Mouse (Mus musculus): Measurements from ENCODE around the gene Abcb5.
A peak's percentile ranks its signal among the peaks of the same experiment; 100 is the strongest.

Abcb5 gene

DNA sequence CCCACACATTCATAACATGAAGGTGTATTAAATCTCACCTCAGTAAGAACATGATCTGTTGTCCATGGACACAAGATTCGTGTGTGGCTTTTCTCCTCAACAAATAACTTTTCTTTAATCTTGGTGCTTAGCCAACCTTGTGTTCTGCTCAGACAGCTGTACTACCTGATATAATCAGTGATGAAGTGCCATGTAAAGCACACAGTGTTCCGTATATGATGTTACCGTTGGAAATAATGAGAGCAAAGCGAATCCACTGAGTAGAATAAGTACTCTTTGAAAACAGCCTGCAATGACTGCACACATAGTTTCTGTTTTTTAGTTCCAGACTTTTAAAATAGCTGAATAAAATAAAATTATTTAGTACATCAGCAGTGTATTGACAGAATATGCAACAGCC, at the start of gene Abcb5:
TSS of gene Abcb5 (minus strand) at position 101 of the 400 bp plus-strand sequence.
- no peak for DNase-seq (ENCODE audit: low read depth, low spot score)

- DNase-seq (ENCODE audit: low read depth, low spot score): no peak
Measured at GRCm38 (mm10) chr12:118999230-118999629, 33.0 kb upstream of the Abcb5 start.

DNA sequence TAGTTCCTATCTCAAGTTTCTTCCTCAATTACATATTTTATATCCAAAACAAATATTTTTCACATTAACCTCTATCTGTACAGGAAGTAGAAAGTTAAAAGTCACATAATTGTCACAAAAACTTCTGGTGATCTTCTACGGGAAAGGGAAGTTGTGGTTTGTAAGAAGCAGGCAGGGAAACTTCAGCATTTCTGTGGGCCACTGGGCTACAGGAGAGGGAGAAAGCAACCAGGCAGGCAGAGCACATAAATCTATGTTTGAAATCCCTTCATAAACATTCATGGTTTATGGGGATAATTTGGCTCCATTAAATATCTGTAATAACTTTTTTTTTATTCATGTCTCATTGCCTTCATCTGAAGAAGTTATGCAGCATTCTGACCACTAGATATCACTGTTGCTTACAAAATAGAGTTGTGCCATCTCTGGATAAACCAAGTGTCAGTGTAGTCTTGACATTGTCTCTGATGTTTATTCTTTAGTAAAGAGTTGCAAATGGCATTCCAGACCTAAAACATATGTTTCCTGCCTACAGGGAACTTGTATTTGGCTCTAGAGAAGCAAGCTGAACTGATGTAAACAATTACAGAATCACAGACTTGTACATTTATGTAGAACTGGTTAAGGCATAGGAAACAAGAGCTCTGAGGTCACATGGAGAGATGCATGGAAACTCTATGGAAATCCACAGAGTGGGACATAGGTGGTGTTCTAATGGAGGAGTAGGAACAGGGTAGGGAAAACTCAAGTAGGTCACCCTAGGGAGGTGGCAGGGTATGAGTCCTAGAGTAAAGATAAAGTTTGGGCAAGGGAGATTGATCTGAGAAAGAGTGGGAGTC, 28.3 kb upstream of the Abcb5 start:
- DNase-seq (ENCODE audit: low read depth, low spot score): no peak

DNA sequence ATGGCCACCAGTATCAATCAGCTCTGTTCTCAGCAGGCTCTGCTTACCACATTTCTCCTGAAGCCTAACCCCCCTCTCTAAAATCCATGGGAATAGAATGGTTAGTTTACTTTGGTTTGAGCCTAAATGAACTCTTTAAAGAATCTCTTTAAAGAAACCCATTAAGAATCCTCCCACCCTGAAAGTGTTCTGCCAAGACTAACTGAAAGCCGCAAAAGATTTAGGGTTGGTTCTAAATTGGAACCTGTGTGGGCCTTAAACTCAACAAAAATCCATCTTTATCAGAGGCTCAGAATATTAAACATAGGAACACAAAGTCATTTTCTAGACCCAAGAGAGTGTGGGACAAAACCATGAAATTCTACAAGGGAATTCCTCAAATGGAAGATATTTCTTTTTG, 18.6 kb upstream of the Abcb5 start:
- DNase-seq (ENCODE audit: low read depth, low spot score): no peak

GRCm38 (mm10) chr12:118930386-118931318, 35.6 kb downstream of the Abcb5 start:
- peak; percentile 78 for DNase-seq (ENCODE audit: low read depth, low spot score)

GRCm38 (mm10) chr12:118926813-118927281, 39.4 kb downstream of the Abcb5 start:
- peak; percentile 60 for DNase-seq (ENCODE audit: low read depth, low spot score)

DNA sequence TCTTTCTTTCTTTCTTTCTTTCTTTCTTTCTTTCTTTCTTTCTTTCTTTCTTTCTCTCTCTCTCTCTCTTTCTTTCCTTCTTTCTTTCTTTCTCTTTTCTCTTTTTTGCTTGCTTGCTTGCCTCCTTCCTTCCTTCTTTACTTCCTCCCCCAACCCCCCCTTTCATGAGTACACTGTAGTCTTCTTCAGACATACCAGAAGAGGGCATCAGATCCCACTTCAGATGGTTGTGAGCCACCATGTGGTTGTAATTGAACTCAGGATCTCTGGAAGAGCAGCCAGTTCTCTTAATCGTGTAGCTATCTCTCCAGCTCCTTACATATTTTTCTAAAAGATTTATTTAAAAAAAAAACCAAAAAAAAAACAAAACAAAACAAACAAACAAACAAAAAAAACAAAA, 42.3 kb downstream of the Abcb5 start:
- DNase-seq (ENCODE audit: low read depth, low spot score): peak; percentile 39

DNA sequence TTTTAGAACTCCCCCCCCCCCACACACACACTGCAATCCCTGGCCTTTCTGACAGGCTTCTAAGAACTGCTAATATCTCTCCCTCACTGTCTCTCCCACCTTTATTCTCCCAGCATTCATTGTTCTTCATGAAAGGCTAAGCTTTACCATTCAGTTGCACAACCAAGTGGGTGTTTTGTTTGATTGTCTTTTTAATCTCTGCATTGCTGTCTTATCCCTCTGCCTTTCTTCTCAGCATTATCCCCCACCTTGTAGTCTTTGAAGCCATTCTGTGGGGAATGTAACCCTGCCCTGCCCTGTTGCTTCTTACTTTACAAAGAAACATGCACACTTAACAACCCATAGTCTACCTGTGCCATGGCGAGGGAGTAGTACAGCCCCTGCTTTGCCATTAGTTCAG, 48.5 kb downstream of the Abcb5 start:
- DNase-seq (ENCODE audit: low read depth, low spot score): peak; percentile 66

DNA sequence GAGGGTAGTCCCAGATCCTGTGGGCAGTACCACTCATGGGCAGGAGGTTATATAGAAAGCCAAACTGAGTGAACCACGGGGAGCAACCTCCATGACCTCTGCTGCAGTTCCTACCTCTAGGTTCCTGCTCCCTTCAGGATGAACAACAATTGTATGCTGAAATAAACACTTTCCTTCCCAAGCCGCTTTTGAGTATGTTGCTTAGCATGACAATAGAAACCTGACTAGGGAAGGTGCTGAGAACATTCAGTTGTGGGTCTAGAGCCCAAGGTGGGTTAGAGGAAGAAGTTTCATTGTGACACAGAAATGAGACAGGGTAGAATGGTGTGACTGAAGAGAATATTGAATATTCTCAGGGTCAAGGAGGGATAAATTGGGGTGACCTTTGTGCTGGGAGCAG, 55.9 kb downstream of the Abcb5 start:
- DNase-seq (ENCODE audit: low read depth, low spot score): peak; percentile 70

GRCm38 (mm10) chr12:118902249-118902648, 64.0 kb downstream of the Abcb5 start:
- no peak for DNase-seq (ENCODE audit: low read depth, low spot score)

- no peak for DNase-seq (ENCODE audit: low read depth, low spot score)
Measured at GRCm38 (mm10) chr12:118887964-118888363, 78.3 kb downstream of the Abcb5 start.

- DNase-seq (ENCODE audit: low read depth, low spot score): no peak
Measured at GRCm38 (mm10) chr12:118882790-118883189, 83.4 kb downstream of the Abcb5 start.

- DNase-seq (ENCODE audit: low read depth, low spot score): no peak
Measured at GRCm38 (mm10) chr12:118872673-118873072, 93.5 kb downstream of the Abcb5 start.

GRCm38 (mm10) chr12:118856151-118856550, 110.1 kb downstream of the Abcb5 start:
- DNase-seq (ENCODE audit: low read depth, low spot score): peak; percentile 79

DNA sequence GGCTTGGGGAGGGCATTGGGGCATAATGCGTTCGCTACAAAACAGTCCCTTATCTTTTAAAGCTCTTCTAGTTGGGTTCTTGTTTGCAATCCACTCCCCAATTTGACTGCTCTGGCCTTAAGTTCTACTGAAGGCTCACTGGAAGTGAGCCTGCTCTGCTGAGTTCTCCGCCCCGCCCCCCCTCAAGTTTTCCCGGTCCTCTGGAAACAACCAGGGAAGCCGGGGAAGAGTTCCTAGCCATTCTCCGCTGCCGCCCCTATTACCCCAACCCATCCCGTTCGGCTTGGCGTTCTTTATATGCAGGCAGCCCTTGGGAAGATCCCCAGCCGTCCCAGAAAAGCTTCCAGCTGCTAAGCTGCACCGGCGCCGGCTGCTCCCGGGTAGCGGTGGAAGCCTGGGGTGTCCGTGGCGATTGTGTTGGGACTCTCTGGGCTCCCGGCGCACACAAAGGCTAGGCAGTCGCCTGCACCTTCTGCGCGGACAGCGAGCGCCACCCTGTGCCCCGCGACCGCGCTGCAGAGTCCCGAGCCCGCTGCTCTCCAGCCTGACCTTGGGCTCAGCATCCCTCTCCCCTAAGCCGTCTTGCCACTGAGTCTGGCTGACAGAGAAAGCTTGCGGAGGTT, 111.3 kb downstream of the Abcb5 start:
- peak; percentile 90 for DNase-seq (ENCODE audit: low read depth, low spot score)

- no peak for DNase-seq (ENCODE audit: low read depth, low spot score)
Measured at GRCm38 (mm10) chr12:118854401-118854800, 111.8 kb downstream of the Abcb5 start.

DNA sequence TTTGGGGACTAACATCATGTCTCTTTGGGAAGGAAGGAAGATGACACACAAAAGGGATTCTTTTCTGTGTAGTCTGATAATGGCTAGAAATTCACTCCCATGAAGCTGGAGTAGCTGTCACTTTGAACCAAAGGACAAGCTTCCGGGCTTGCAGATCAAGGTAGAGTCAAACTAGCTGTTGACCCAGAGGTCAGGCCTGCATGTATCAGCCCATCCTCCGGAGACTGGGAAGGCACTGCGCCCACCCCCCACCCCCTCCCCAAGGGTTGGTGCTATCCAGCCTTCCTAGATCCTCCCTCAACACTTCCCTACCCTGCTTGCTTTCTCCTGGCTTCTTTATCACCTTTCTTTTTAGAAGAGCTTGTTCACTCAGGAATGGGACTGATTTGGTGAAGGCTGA, 112.9 kb downstream of the Abcb5 start:
- DNase-seq (ENCODE audit: low read depth, low spot score): no peak

GRCm38 (mm10) chr12:118850851-118851410, 115.3 kb downstream of the Abcb5 start:
- no peak for DNase-seq (ENCODE audit: low read depth, low spot score)

DNA sequence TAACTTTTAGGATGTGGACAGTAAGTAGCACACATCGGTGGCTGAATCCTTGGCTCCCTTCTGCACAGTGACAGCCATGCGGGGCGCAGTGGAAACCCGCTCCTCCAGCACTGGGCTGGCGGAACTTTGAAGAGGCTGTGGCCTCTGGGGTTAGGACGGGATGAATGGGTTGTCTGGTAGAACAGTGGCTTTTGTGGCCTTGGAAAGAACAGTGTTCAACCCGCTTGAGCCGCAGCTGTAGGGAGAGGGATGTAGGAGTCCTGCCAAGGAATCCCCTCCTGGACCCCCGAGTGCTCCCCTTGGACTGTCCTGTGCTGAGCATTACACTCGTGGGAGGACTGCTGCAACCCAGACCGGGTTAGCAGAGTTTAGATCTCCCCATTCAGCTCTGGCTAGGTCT, 116.2 kb downstream of the Abcb5 start:
- DNase-seq (ENCODE audit: low read depth, low spot score): peak; percentile 65

DNA sequence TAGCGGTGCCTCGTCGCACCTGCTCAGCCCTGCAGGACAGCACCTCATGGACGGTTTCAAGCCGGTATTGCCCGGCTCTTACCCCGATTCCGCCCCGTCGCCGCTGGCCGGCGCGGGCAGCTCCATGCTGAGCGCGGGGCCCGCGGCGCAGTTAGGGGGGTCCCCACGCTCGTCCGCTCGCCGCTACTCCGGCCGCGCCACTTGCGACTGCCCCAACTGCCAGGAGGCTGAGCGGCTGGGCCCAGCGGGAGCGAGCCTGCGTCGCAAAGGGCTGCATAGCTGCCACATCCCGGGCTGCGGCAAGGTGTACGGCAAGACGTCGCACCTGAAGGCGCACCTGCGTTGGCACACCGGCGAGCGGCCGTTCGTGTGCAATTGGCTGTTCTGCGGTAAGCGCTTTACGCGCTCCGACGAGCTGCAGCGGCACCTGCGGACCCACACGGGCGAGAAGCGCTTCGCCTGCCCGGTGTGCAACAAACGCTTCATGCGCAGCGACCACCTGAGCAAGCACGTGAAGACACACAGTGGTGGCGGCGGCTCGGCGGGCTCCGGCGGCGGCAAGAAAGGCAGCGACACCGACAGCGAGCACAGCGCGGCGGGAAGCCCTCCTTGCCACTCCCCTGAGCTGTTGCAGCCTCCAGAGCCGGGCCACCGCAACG, 116.9 kb downstream of the Abcb5 start:
- peak; percentile 73 for DNase-seq (ENCODE audit: low read depth, low spot score)

Data from ES-CJ7 (cell line).